Mouse (Mus musculus) hindbrain, embryonic 13.5 days (tissue): ENCODE results near the gene Adamts20. TPM values are rescaled to one million over a fixed set of nuclear protein-coding genes. Genes with fewer than 3 reads are reported as not detected.

Source experiments
- ATAC-seq: fragments of 200-750 bp; cut with Nextera tagmentation; 2 replicates; pipeline ENCODE4 v1.8.0; 2017; ENCODE audit warnings: moderate TSS enrichment; ENCODE audit not compliant: low FRiP score
- H3K27ac ChIP-seq: fragments of 300-500 bp; sonication (generic); 2 replicates; pipeline ENCODE4 v1.5.1; 2015; ENCODE audit warnings: inconsistent platforms, mild to moderate bottlenecking, moderate library complexity
- H3K27me3 ChIP-seq: fragments of 300-500 bp; sonication (generic); 2 replicates; pipeline ENCODE4 v1.6.1; 2015; ENCODE audit warnings: mild to moderate bottlenecking, inconsistent platforms
- H3K36me3 ChIP-seq: fragments of 300-500 bp; sonication (generic); 2 replicates; pipeline ENCODE4 v1.6.1; 2015; ENCODE audit warnings: mild to moderate bottlenecking, inconsistent platforms
- H3K4me1 ChIP-seq: fragments of 300-500 bp; sonication (generic); replicated peaks from 2 replicates; pipeline ENCODE4 v1.6.1; 2015; ENCODE audit warnings: inconsistent platforms
- H3K4me2 ChIP-seq: fragments of 300-500 bp; sonication (generic); 2 replicates; pipeline ENCODE4 v1.6.1; 2015; ENCODE audit warnings: inconsistent platforms, mild to moderate bottlenecking, moderate library complexity
- H3K4me3 ChIP-seq: fragments of 300-500 bp; sonication (generic); 2 replicates; pipeline ENCODE4 v1.5.1; 2015; ENCODE audit warnings: mild to moderate bottlenecking, inconsistent platforms
- H3K9ac ChIP-seq: fragments of 300-500 bp; sonication (generic); 2 replicates; pipeline ENCODE4 v1.6.1; 2015; ENCODE audit warnings: mild to moderate bottlenecking, inconsistent platforms
- H3K9me3 ChIP-seq: fragments of 300-500 bp; sonication (generic); 2 replicates; pipeline ENCODE4 v1.6.1; 2016; ENCODE audit warnings: inconsistent platforms
- WGBS: fragments of 180-500 bp; shearing (Covaris S2); methylation state at CpG from one replicate; pipeline ENCODE4 v1.1.7; 2015; 5-methylcytosine and 5-hydroxymethylcytosine counted together
- polyA plus RNA-seq: library from polyadenylated mRNA; unstranded; fragments of >200 nt; fragmentation: Nextera tagmentation; extraction: Ambion mirVana; gene quantifications from 2 replicates; pipeline ENCODE4 v1.2.1, GENCODE M21; 2015

The Adamts20 gene
- polyA plus RNA-seq, 1 experiment from 2014 or later: 3.2 TPM

DNA sequence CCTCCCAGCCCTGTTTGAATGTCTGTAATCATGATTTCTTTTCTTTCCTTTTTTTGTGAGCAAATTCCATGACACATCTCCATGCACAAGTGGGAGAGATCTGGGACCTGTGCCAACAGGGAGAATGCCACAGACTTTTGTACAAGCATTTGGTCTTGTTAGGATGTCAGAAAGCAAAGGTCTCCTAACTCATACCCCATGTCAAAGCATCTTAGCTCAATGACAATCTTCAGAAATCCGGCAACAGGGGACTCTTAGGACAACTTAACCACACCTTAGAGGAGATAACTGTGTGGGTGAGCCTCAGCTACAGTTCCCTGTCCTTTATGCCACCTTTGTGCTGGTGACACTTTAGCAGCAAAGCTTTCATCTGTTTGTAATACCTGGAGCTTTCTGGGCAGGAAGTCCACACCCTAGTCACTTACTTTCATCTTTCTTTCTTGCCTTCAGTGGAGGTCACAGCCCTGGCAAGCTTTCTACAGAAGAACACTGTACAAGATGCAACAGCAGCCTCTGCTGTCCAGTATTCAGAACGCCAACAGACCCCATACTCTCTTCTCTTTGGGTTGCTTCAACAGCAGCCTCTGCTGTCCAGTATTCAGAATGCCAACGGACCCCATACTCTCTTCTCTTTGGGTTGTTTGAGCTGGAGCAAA lies 210.2 kb downstream of the Adamts20 start:
- 68% methylated on average over 3 of the region's 3 CpGs for WGBS
- no peak overlapping the region for H3K4me2 ChIP-seq
- H3K27me3 ChIP-seq: no peaks in the 10 kb centered on the region
- H3K36me3 ChIP-seq: no peaks in the 10 kb centered on the region
- no peak overlapping the region for H3K9ac ChIP-seq
- H3K9me3 ChIP-seq: no peaks in the 10 kb centered on the region
- ATAC-seq: no peak; the same call in none of the 2 replicates
- H3K4me1 ChIP-seq: peaks cover 6% of the 10 kb centered on the region; the same call in 1 of the 2 replicates
- H3K4me3 ChIP-seq: no peak overlapping the region
- H3K27ac ChIP-seq: no peak overlapping the region; the same call in 1 of the 2 replicates

DNA sequence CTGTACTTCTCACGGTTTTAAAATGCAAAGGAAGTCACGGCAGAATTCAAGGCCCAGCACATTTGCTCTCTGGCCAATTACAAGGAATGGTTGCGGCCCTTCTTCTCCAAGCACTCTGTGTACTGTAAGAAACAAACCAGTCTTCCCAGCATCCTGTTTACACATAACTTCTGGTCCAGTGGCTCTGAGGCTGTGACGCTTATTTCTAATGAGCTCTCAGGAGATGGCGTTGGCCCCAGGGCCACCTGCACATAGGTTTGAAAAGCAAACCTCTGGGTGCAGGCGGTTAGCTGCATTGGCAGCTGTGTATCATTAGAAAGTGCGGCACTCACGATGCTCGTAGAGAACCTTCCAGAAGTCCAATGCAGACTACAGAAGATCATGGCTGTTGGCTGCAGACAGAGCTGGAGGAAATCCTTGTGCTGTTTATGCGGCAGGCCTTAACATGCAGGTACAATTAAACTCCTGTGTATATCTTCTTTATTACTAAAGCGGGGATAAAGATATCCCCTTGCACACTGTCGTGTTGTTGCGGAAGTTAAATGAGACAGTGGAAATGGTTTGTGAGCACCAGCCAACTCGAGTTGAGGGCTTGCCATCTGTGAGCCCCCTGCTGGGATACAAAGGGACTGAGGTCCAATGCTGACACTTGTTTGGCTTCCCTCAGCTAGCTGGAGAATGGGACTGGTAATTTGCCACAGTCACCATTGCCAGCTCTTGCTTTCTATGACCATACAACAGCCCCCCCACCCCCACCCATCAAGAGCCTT lies 210.9 kb downstream of the Adamts20 start:
- ATAC-seq: peak; percentile 74
- no peaks in the 10 kb centered on the region for H3K9me3 ChIP-seq
- no peak overlapping the region for H3K4me3 ChIP-seq
- H3K36me3 ChIP-seq: no peaks in the 10 kb centered on the region
- no peak overlapping the region for H3K9ac ChIP-seq
- peak overlapping the region; percentile 35 for H3K27ac ChIP-seq
- WGBS: 74% methylated on average over 14 of the region's 14 CpGs
- H3K27me3 ChIP-seq: no peaks in the 10 kb centered on the region
- H3K4me2 ChIP-seq: no peak overlapping the region
- H3K4me1 ChIP-seq: peaks cover 6% of the 10 kb centered on the region; the same call in 1 of the 2 replicates

DNA sequence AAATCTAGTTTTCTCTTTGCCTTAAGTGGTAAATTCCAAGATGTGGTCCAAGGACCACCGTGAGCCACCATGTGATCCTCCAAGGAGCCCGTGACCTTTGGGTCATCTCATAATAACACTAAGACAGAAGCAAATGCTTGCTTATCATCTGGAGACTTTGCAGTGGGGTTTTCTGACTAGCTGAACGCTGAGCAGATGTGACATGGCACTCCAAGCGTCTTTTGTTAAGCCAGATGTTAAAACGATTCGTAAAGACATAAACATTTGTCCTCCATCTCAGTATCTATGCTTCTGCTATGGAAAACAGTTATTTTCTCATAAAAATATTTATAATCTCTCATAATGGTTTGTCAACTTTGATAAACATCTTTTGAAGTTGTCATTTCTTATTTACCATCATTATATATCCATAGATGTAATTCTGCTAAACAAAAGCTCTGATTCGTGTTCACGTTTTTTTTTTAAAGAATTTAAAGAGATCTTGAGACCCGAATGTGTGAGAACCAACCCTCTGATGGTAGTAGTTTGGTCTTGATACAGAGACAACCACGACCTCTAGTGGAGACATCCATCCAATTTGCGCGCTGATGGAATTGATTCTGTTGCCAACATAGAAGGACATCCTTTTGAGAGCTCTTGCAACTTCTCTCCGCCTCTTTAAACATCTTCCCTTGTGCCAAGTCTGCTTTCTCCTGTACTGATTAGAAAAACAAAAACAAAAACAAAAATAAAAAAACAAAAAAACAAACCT lies 212.1 kb downstream of the Adamts20 start:
- H3K9ac ChIP-seq: no peak overlapping the region
- H3K4me3 ChIP-seq: no peak overlapping the region
- H3K36me3 ChIP-seq: no peaks in the 10 kb centered on the region
- no peak overlapping the region for H3K27ac ChIP-seq
- H3K4me2 ChIP-seq: no peak overlapping the region
- no peak for ATAC-seq
- no peaks in the 10 kb centered on the region for H3K27me3 ChIP-seq
- WGBS: 75% methylated on average over 13 of the region's 13 CpGs
- H3K4me1 ChIP-seq: peaks cover 6% of the 10 kb centered on the region; the same call in 1 of the 2 replicates
- no peaks in the 10 kb centered on the region for H3K9me3 ChIP-seq

DNA sequence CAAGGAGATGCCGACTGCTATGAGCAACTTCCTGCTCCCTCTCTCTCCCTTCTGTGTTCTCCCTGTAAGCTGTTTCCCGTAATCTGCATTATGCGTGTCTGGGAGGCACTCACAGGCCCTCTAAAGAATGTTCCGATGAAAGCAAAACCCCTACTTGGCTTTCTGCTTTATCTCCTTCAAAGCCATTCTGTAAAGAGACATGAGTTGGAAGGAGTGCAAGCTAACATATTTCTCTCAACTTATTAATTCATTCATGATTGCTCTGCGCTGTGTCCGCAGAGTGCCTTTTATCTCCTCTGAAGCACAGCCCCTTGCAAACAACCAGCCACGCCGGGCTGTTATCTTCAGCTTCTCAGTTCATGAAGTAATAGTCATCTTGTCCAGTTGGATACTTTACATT lies 215.5 kb downstream of the Adamts20 start:
- no peak for ATAC-seq
- no peaks in the 10 kb centered on the region for H3K9me3 ChIP-seq
- no peak overlapping the region for H3K9ac ChIP-seq
- H3K27ac ChIP-seq: no peak overlapping the region
- no peak overlapping the region for H3K4me2 ChIP-seq
- no peak overlapping the region for H3K4me3 ChIP-seq
- 80% methylated on average over 8 of the region's 8 CpGs for WGBS
- H3K27me3 ChIP-seq: no peaks in the 10 kb centered on the region
- peaks cover 6% of the 10 kb centered on the region; the same call in 1 of the 2 replicates for H3K4me1 ChIP-seq
- H3K36me3 ChIP-seq: no peaks in the 10 kb centered on the region

DNA sequence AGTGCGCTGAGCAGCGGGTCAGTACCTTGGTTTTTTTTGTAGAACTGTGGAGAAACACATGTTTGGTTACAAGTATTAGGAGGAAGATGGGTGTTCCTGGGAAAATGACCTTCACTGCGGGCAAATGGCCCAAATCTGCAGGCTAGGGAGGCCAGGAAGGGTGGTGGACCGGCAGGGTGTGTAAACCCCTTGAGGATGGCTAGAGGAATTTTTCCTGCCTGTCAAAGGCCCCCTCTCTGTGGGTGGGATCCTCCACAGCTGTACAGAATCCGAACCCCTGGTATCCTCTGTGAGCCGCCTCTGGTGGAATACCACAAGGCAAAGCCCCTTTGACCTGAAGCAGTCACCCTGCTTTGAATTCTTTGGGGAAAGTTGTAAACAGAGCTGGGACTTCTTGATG lies 216.8 kb downstream of the Adamts20 start:
- WGBS: 77% methylated on average over 6 of the region's 6 CpGs
- no peak for ATAC-seq

DNA sequence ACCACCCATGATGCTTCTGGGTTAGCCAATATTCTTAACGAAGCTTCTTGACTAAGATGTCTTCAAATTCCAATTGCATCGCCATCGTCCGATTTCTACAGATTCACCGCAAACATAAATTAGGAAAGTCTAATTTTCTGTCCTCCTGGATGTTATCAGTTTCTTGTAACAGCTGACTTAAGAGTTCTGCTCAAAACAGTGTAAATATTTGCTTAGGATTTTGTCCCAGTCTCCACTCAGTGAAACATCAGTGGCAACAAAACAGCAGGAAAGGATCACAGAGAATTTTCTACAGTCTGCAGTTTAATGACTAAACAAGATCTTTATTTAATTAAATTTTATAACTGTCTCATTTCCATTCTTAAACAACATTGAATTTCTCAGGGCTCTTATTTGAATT lies 218.5 kb downstream of the Adamts20 start:
- 88% methylated on average over 5 of the region's 5 CpGs for WGBS
- no peak for ATAC-seq

More for the DNA sequence above, 216.8 kb downstream of the Adamts20 start:
- no peak overlapping the region for H3K4me3 ChIP-seq
- H3K4me1 ChIP-seq: no peaks in the 10 kb centered on the region
- no peak overlapping the region for H3K27ac ChIP-seq
- no peaks in the 10 kb centered on the region for H3K27me3 ChIP-seq
- no peak overlapping the region for H3K9ac ChIP-seq
- H3K36me3 ChIP-seq: no peaks in the 10 kb centered on the region
- H3K4me2 ChIP-seq: no peak overlapping the region
- no peaks in the 10 kb centered on the region for H3K9me3 ChIP-seq

DNA sequence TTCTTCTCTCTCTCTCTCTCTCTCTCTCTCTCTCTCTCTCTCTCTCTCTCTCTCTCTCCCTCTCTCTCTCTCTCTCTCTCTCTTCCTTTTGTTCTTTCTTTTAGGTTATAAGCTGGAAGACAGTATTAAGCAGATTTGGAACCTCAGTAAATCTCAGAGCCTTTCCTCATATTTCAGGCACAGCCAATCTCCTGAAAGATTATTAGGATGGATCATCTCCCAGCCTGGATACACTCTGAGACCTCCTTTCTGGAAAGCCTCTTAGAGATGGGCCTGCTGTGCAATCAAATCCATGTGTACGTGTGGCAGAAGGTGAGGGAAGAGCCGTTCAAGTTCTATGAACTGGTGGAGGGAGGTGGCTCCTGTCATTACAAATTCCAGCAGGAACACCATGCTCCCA lies 220.9 kb downstream of the Adamts20 start:
- Histone ChIP-seq H3K27ac (no peak overlapping the region), H3K4me3 (no peak overlapping the region), H3K9me3 (no peaks in the 10 kb centered on the region), H3K9ac (no peak overlapping the region), H3K4me2 (no peak overlapping the region), H3K4me1 (no peaks in the 10 kb centered on the region), H3K27me3 (no peaks in the 10 kb centered on the region), H3K36me3 (no peaks in the 10 kb centered on the region)
- 82% methylated on average over 2 of the region's 2 CpGs for WGBS
- ATAC-seq: no peak

More for the DNA sequence above, 218.5 kb downstream of the Adamts20 start:
- H3K4me1 ChIP-seq: no peaks in the 10 kb centered on the region
- H3K9ac ChIP-seq: no peak overlapping the region
- H3K27ac ChIP-seq: no peak overlapping the region
- H3K27me3 ChIP-seq: no peaks in the 10 kb centered on the region
- H3K9me3 ChIP-seq: no peaks in the 10 kb centered on the region
- no peaks in the 10 kb centered on the region for H3K36me3 ChIP-seq
- H3K4me2 ChIP-seq: no peak overlapping the region
- H3K4me3 ChIP-seq: no peak overlapping the region

DNA sequence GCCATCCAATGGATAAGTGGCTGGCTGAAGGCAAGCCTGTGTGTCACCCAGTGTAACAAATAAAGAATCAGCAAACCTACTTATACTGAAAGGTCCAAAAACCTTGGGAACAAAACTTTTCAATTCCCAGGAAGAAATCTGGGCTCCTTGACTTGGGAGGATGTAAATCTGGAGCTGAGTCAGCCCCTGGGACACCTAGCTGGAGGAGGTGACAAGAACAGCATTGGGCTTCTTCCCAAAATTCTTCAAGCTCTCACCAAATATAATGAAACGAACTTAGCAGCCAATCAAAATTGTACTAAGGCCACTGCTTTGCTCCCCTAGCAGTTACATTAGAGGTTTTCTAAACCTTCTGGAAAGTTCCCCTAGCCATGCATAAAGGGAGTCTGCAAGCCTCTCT lies 223.1 kb downstream of the Adamts20 start:
- H3K4me1 ChIP-seq: no peaks in the 10 kb centered on the region
- ATAC-seq: no peak
- 91% methylated on average over 1 of the region's 1 CpGs for WGBS
- H3K36me3 ChIP-seq: no peaks in the 10 kb centered on the region
- no peak overlapping the region for H3K4me3 ChIP-seq
- no peak overlapping the region for H3K27ac ChIP-seq
- H3K9ac ChIP-seq: no peak overlapping the region
- H3K4me2 ChIP-seq: no peak overlapping the region
- no peaks in the 10 kb centered on the region for H3K9me3 ChIP-seq
- no peaks in the 10 kb centered on the region for H3K27me3 ChIP-seq

DNA sequence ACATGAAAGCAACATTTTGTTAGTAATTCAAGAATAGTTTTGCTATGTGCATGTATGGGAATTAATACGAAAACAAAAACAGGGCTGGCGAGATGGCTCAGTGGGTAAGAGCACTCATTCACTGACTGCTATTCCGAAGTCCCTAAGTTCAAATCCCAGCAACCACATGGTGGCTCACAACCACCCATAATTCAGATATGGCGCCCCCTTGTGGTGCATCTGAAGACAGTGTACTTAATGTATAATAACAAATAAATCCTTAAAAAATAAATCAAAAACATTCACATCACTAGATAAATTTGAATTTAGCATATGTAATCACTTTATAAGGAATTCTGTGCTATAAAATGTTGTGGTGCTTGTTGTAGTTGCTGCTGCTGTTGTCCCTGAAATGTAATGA lies 225.6 kb downstream of the Adamts20 start:
- no peaks in the 10 kb centered on the region for H3K9me3 ChIP-seq
- 83% methylated on average over 4 of the region's 4 CpGs for WGBS
- no peak overlapping the region for H3K27ac ChIP-seq
- H3K4me2 ChIP-seq: no peak overlapping the region
- no peak overlapping the region for H3K4me3 ChIP-seq
- H3K9ac ChIP-seq: no peak overlapping the region
- no peaks in the 10 kb centered on the region for H3K36me3 ChIP-seq
- no peak for ATAC-seq
- H3K27me3 ChIP-seq: no peaks in the 10 kb centered on the region
- H3K4me1 ChIP-seq: no peaks in the 10 kb centered on the region

DNA sequence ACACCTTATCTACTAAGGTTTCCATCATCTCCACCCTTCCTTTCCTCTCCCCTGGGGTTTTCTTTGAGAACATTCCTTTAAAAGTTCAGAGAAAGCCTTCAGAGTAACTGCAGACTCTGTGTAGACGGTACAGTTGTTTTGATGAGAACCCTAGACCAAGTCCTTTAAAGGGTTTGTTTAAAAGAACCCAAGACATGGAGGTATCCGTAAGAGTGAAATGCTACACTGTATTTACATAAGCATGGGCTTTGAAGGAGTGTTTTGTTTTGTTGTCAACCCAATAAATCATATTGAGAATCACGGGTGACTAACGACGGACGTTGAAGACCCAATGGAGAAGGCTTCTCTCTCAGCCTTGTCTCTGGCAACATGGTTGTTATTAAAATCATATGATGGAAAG lies 226.1 kb downstream of the Adamts20 start:
- Histone ChIP-seq H3K4me1 (no peaks in the 10 kb centered on the region), H3K4me3 (no peak overlapping the region), H3K4me2 (no peak overlapping the region), H3K36me3 (no peaks in the 10 kb centered on the region), H3K27me3 (no peaks in the 10 kb centered on the region), H3K27ac (no peak overlapping the region), H3K9ac (no peak overlapping the region), H3K9me3 (no peaks in the 10 kb centered on the region)
- WGBS: 71% methylated on average over 6 of the region's 6 CpGs
- no peak for ATAC-seq

DNA sequence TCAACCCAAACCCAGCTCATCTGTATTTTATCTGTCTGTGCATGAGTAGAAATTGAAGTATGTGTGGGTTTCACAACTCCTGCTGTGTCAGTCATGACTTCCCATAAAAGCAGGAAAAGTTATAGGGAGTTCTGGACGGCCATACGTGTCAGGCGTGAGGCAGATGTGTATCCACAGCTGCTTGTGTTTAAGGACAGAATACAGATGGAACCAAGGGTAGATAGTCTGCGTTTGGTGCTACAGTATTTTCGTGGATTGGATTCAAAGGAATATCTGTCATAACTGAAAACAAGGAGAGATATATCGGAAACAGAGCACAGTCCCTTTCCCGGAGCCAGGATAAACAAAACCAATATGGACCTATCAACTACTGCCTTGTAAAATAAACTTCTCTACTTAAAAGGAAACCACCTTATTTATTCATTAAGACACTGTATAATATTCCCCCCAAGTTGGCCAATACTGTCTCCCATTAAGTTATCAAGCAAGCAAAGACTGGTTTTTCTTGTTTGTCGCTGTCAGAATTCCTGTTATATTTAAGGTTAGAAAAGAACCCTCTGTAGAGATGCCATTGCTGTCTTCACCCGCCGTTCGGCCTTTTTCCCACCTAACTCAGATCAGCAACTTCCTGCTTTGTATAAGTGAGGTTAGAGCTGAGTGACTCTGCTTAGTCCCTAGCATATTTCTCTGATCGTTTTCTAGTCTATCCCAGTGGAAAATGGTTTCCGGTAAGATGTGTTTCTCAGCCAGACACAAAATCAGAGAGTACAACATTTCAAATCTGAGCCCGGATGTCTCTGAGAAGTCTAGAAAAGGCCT lies 227.0 kb downstream of the Adamts20 start:
- no peak overlapping the region for H3K4me3 ChIP-seq
- WGBS: 87% methylated on average over 14 of the region's 14 CpGs
- H3K4me2 ChIP-seq: no peak overlapping the region
- no peak overlapping the region for H3K27ac ChIP-seq
- H3K9me3 ChIP-seq: no peaks in the 10 kb centered on the region
- H3K36me3 ChIP-seq: no peaks in the 10 kb centered on the region
- no peaks in the 10 kb centered on the region for H3K27me3 ChIP-seq
- H3K4me1 ChIP-seq: no peaks in the 10 kb centered on the region
- ATAC-seq: no peak
- no peak overlapping the region for H3K9ac ChIP-seq

DNA sequence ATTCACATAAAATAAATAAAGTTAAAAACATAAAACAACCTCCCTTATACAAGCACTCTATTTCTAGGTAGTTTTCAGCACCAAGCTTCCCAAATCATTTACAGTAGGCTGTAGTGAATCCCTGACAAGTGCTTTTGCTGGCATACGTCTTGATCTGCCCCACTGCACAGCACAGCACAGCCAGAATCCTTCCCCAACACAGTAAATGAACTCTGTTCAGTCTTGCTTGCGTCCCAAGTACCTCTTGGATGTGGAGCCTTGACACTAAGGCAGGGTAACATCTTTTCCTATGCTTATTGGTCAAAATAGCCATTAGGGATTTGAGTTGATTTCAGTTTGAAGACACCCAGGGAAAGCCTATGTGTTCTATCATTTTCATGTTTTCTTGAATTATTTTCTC lies 228.5 kb downstream of the Adamts20 start:
- no peak for ATAC-seq
- H3K4me1 ChIP-seq: no peaks in the 10 kb centered on the region
- no peak overlapping the region for H3K9ac ChIP-seq
- no peaks in the 10 kb centered on the region for H3K36me3 ChIP-seq
- H3K4me2 ChIP-seq: no peak overlapping the region
- no peaks in the 10 kb centered on the region for H3K9me3 ChIP-seq
- no peak overlapping the region for H3K27ac ChIP-seq
- no peak overlapping the region for H3K4me3 ChIP-seq
- WGBS: 89% methylated on average over 2 of the region's 2 CpGs
- H3K27me3 ChIP-seq: no peaks in the 10 kb centered on the region
